Mouse (Mus musculus) kidney, embryonic 15.5 days (tissue): ENCODE data around the gene Pid1. TPM values are rescaled to one million over a fixed set of nuclear protein-coding genes. Genes with fewer than 3 reads are reported as not detected.

ENCODE experiments used
- ATAC-seq: fragments of 200-750 bp; cut with Nextera tagmentation; replicated peaks from 2 replicates; pipeline ENCODE4 v1.8.0; 2017; ENCODE audit warnings: moderate TSS enrichment; ENCODE audit not compliant: low FRiP score
- H3K27ac ChIP-seq: fragments of 300-500 bp; sonication (generic); 2 replicates; pipeline ENCODE4 v1.5.1; 2015; ENCODE audit warnings: mild to moderate bottlenecking, inconsistent platforms
- H3K27me3 ChIP-seq: fragments of 300-500 bp; sonication (generic); 2 replicates; pipeline ENCODE4 v1.6.1; 2015; ENCODE audit warnings: inconsistent platforms
- H3K36me3 ChIP-seq: fragments of 300-500 bp; sonication (generic); 2 replicates; pipeline ENCODE4 v1.6.1; 2015; ENCODE audit warnings: inconsistent platforms
- H3K4me1 ChIP-seq: fragments of 300-500 bp; sonication (generic); 2 replicates; pipeline ENCODE4 v1.6.1; 2015; ENCODE audit warnings: inconsistent platforms
- H3K4me2 ChIP-seq: fragments of 300-500 bp; sonication (generic); 2 replicates; pipeline ENCODE4 v1.6.1; 2015; ENCODE audit warnings: moderate library complexity, mild to moderate bottlenecking, inconsistent platforms
- H3K4me3 ChIP-seq: fragments of 300-500 bp; sonication (generic); replicated peaks from 2 replicates; pipeline ENCODE4 v1.5.1; 2015; ENCODE audit warnings: mild to moderate bottlenecking, inconsistent platforms
- H3K9ac ChIP-seq: fragments of 300-500 bp; sonication (generic); 2 replicates; pipeline ENCODE4 v1.6.1; 2015; ENCODE audit warnings: mild to moderate bottlenecking, inconsistent platforms
- H3K9me3 ChIP-seq: fragments of 300-500 bp; sonication (generic); replicated peaks from 2 replicates; pipeline ENCODE4 v1.6.1; 2016; ENCODE audit warnings: inconsistent platforms
- WGBS: fragments of 180-500 bp; shearing (Covaris S2); methylation state at CpG from one replicate; pipeline ENCODE4 v1.1.7; 2015; ENCODE audit warnings: mixed read lengths; 5-methylcytosine and 5-hydroxymethylcytosine counted together
- polyA plus RNA-seq: library from polyadenylated mRNA; unstranded; fragments of >200 nt; fragmentation: Nextera tagmentation; extraction: Ambion mirVana; gene quantifications from 2 replicates; pipeline ENCODE4 v1.2.1, GENCODE M21; 2015

Gene Pid1
- polyA plus RNA-seq, 1 experiment from 2014 or later: 34.5 TPM

- H3K9me3 ChIP-seq: no peaks in the 10 kb centered on the region
- 59% methylated on average over 4 of the region's 4 CpGs for WGBS
- H3K27ac ChIP-seq: no peak overlapping the region
- ATAC-seq: no peak
- no peak overlapping the region for H3K4me2 ChIP-seq
- H3K4me3 ChIP-seq: no peak overlapping the region
- H3K27me3 ChIP-seq: no peaks in the 10 kb centered on the region
- H3K36me3 ChIP-seq: no peaks in the 10 kb centered on the region
- no peaks in the 10 kb centered on the region for H3K4me1 ChIP-seq
- no peak overlapping the region for H3K9ac ChIP-seq
These were observed 23.6 kb upstream of the Pid1 start for GRCm38 (mm10) chr1:84387616-84388015.

- Histone ChIP-seq H3K9ac (no peak overlapping the region), H3K36me3 (no peaks in the 10 kb centered on the region), H3K27me3 (no peaks in the 10 kb centered on the region), H3K4me1 (no peaks in the 10 kb centered on the region), H3K27ac (no peak overlapping the region), H3K4me3 (no peak overlapping the region), H3K4me2 (no peak overlapping the region), H3K9me3 (no peaks in the 10 kb centered on the region)
- 76% methylated on average over 8 of the region's 8 CpGs for WGBS
- ATAC-seq: no peak
These were observed 22.6 kb upstream of the Pid1 start for GRCm38 (mm10) chr1:84386481-84387146.

- Histone ChIP-seq H3K9ac (no peak overlapping the region), H3K4me2 (no peak overlapping the region), H3K27ac (no peak overlapping the region), H3K4me3 (no peak overlapping the region), H3K4me1 (no peaks in the 10 kb centered on the region), H3K36me3 (no peaks in the 10 kb centered on the region), H3K9me3 (no peaks in the 10 kb centered on the region), H3K27me3 (no peaks in the 10 kb centered on the region)
- 81% methylated on average over 1 of the region's 1 CpGs for WGBS
- no peak for ATAC-seq
These were observed 18.7 kb upstream of the Pid1 start for GRCm38 (mm10) chr1:84382709-84383108.

- Histone ChIP-seq H3K9ac (no peak overlapping the region), H3K4me1 (no peaks in the 10 kb centered on the region), H3K9me3 (no peaks in the 10 kb centered on the region), H3K27ac (no peak overlapping the region), H3K4me3 (no peak overlapping the region), H3K27me3 (no peaks in the 10 kb centered on the region), H3K36me3 (no peaks in the 10 kb centered on the region), H3K4me2 (no peak overlapping the region)
- no peak for ATAC-seq
- WGBS: 91% methylated on average over 5 of the region's 5 CpGs
These were observed 18.1 kb upstream of the Pid1 start for GRCm38 (mm10) chr1:84382064-84382463.

- Histone ChIP-seq H3K4me1 (no peaks in the 10 kb centered on the region), H3K27me3 (no peaks in the 10 kb centered on the region), H3K27ac (no peak overlapping the region), H3K9ac (no peak overlapping the region), H3K36me3 (no peaks in the 10 kb centered on the region), H3K9me3 (no peaks in the 10 kb centered on the region), H3K4me3 (no peak overlapping the region), H3K4me2 (no peak overlapping the region)
- ATAC-seq: no peak
- 74% methylated on average over 3 of the region's 3 CpGs for WGBS
These were observed 16.9 kb upstream of the Pid1 start for GRCm38 (mm10) chr1:84380895-84381294.

- H3K4me1 ChIP-seq: 0 out of 2 replicates have a peak, but pooled peaks cover 3% of the 10 kb centered on the region
- no peak overlapping the region for H3K27ac ChIP-seq
- WGBS: 68% methylated on average over 3 of the region's 3 CpGs
- no peak overlapping the region for H3K9ac ChIP-seq
- H3K4me2 ChIP-seq: no peak overlapping the region
- H3K36me3 ChIP-seq: no peaks in the 10 kb centered on the region
- no peaks in the 10 kb centered on the region for H3K27me3 ChIP-seq
- no peaks in the 10 kb centered on the region for H3K9me3 ChIP-seq
- H3K4me3 ChIP-seq: no peak overlapping the region
- ATAC-seq: no peak
These were observed 3.8 kb upstream of the Pid1 start for GRCm38 (mm10) chr1:84367733-84368132.

GRCm38 (mm10) chr1:84366553-84366952 lies 2.6 kb upstream of the Pid1 start:
- 74% methylated on average over 3 of the region's 3 CpGs for WGBS

GRCm38 (mm10) chr1:84362709-84363617 lies 1.0 kb downstream of the Pid1 start:
- 0 out of 2 replicates have a peak, but pooled peaks have one; percentile 9 for ATAC-seq
- peak overlapping the region; percentile 41; the same call in 1 of the 2 replicates for H3K27ac ChIP-seq

More at GRCm38 (mm10) chr1:84366553-84366952, 2.6 kb upstream of the Pid1 start:
- H3K9ac ChIP-seq: no peak overlapping the region
- H3K36me3 ChIP-seq: no peaks in the 10 kb centered on the region
- no peak overlapping the region for H3K4me2 ChIP-seq
- H3K27me3 ChIP-seq: no peaks in the 10 kb centered on the region
- H3K4me1 ChIP-seq: peaks cover 10% of the 10 kb centered on the region; the same call in 1 of the 2 replicates
- no peak overlapping the region for H3K27ac ChIP-seq
- ATAC-seq: no peak
- no peak overlapping the region for H3K4me3 ChIP-seq
- no peaks in the 10 kb centered on the region for H3K9me3 ChIP-seq

GRCm38 (mm10) chr1:84362209-84362608 lies 1.8 kb downstream of the Pid1 start:
- Histone ChIP-seq H3K9me3 (no peaks in the 10 kb centered on the region), H3K4me2 (no peak overlapping the region), H3K4me1 (peaks cover 10% of the 10 kb centered on the region; the same call in 1 of the 2 replicates), H3K36me3 (no peaks in the 10 kb centered on the region), H3K27ac (peak overlapping the region; percentile 41; the same call in 1 of the 2 replicates), H3K9ac (no peak overlapping the region), H3K4me3 (no peak overlapping the region), H3K27me3 (no peaks in the 10 kb centered on the region)
- 24% methylated on average over 1 of the region's 1 CpGs for WGBS
- peak; percentile 36; the same call in 1 of the 2 replicates for ATAC-seq

More at GRCm38 (mm10) chr1:84362709-84363617, 1.0 kb downstream of the Pid1 start:
- Histone ChIP-seq H3K9ac (no peak overlapping the region), H3K9me3 (no peaks in the 10 kb centered on the region), H3K4me2 (no peak overlapping the region), H3K27me3 (no peaks in the 10 kb centered on the region), H3K36me3 (no peaks in the 10 kb centered on the region), H3K4me3 (no peak overlapping the region), H3K4me1 (peaks cover 10% of the 10 kb centered on the region; the same call in 1 of the 2 replicates)
- 77% methylated on average over 7 of the region's 7 CpGs for WGBS

- ATAC-seq: no peak
- 60% methylated on average over 3 of the region's 3 CpGs for WGBS
- no peak overlapping the region for H3K27ac ChIP-seq
These were observed 2.6 kb downstream of the Pid1 start for GRCm38 (mm10) chr1:84361389-84361788.

GRCm38 (mm10) chr1:84359611-84360500 lies 4.1 kb downstream of the Pid1 start:
- no peak for ATAC-seq

More at GRCm38 (mm10) chr1:84361389-84361788, 2.6 kb downstream of the Pid1 start:
- Histone ChIP-seq H3K4me3 (no peak overlapping the region), H3K9me3 (no peaks in the 10 kb centered on the region), H3K27me3 (no peaks in the 10 kb centered on the region), H3K36me3 (no peaks in the 10 kb centered on the region), H3K4me2 (no peak overlapping the region), H3K4me1 (peaks cover 10% of the 10 kb centered on the region; the same call in 1 of the 2 replicates), H3K9ac (no peak overlapping the region)

More at GRCm38 (mm10) chr1:84359611-84360500, 4.1 kb downstream of the Pid1 start:
- H3K9ac ChIP-seq: no peak overlapping the region
- no peaks in the 10 kb centered on the region for H3K9me3 ChIP-seq
- H3K36me3 ChIP-seq: no peaks in the 10 kb centered on the region
- no peaks in the 10 kb centered on the region for H3K27me3 ChIP-seq
- 84% methylated on average over 6 of the region's 6 CpGs for WGBS
- H3K4me2 ChIP-seq: no peak overlapping the region
- peaks cover 10% of the 10 kb centered on the region; the same call in 1 of the 2 replicates for H3K4me1 ChIP-seq
- no peak overlapping the region for H3K4me3 ChIP-seq
- H3K27ac ChIP-seq: no peak overlapping the region
